Mouse (Mus musculus) thymus, postnatal 0 days (tissue): ENCODE measurements around the gene Gtf3c4. TPM values are rescaled to one million over a fixed set of nuclear protein-coding genes. Genes with fewer than 3 reads are reported as not detected.

Source experiments
- DNase-seq: peaks from one replicate; pipeline ENCODE4 v3.0.0-alpha.2; 2015; ENCODE audit warnings: low spot score
- polyA plus RNA-seq: library from polyadenylated mRNA; unstranded; fragments of >200 nt; fragmentation: Nextera tagmentation; extraction: Ambion mirVana; gene quantifications from 2 replicates; pipeline ENCODE4 v1.2.1, GENCODE M21; 2015

Gtf3c4 gene
- polyA plus RNA-seq, 1 experiment from 2014 or later: 7.8 TPM

- DNase-seq: no peak
Observed at GRCm38 (mm10) chr2:28803406-28803805, 36.8 kb downstream of the Gtf3c4 start.

- no peak for DNase-seq
Observed at GRCm38 (mm10) chr2:28799575-28799974, 40.6 kb downstream of the Gtf3c4 start.

GRCm38 (mm10) chr2:28798390-28798789, 41.8 kb downstream of the Gtf3c4 start:
- DNase-seq: no peak

GRCm38 (mm10) chr2:28797490-28798106, 42.6 kb downstream of the Gtf3c4 start:
- no peak for DNase-seq

- DNase-seq: no peak
Observed at GRCm38 (mm10) chr2:28796298-28796697, 43.9 kb downstream of the Gtf3c4 start.

- no peak for DNase-seq
Observed at GRCm38 (mm10) chr2:28794623-28795022, 45.5 kb downstream of the Gtf3c4 start.

GRCm38 (mm10) chr2:28792931-28793610, 47.1 kb downstream of the Gtf3c4 start:
- DNase-seq: no peak

GRCm38 (mm10) chr2:28787067-28787619, 53.0 kb downstream of the Gtf3c4 start:
- no peak for DNase-seq

GRCm38 (mm10) chr2:28786355-28787066, 53.6 kb downstream of the Gtf3c4 start:
- no peak for DNase-seq

- DNase-seq: no peak
Observed at GRCm38 (mm10) chr2:28781310-28781709, 58.9 kb downstream of the Gtf3c4 start.

- DNase-seq: no peak
Observed at GRCm38 (mm10) chr2:28780001-28780782, 60.0 kb downstream of the Gtf3c4 start.

- DNase-seq: no peak
Observed at GRCm38 (mm10) chr2:28776728-28777127, 63.4 kb downstream of the Gtf3c4 start.

GRCm38 (mm10) chr2:28774073-28774472, 66.1 kb downstream of the Gtf3c4 start:
- DNase-seq: no peak

Other genes starting within 250 kb of the Gtf3c4 start
- 1.1 and 1.8 TPM in 2 replicates for gene Gfi1b, start 218.4 kb downstream of the Gtf3c4 start, polyA plus RNA-seq
- gene Tsc1, start 199.1 kb downstream of the Gtf3c4 start, polyA plus RNA-seq: 8.0 and 10.8 TPM in 2 replicates
- 1.9 and 3.2 TPM in 2 replicates for gene Spaca9, start 140.6 kb downstream of the Gtf3c4 start, polyA plus RNA-seq
- 0.90 and 1.0 TPM in 2 replicates for gene Ak8, start 140.2 kb downstream of the Gtf3c4 start, polyA plus RNA-seq
- gene Ddx31, start within 50 bp of the Gtf3c4 start, polyA plus RNA-seq: 15.7 and 17.5 TPM in 2 replicates
- not detected in 2 replicates for gene Barhl1, start 76.3 kb upstream of the Gtf3c4 start, polyA plus RNA-seq
- 0.27 and 0.40 TPM in 2 replicates for gene Cfap77, start 214.7 kb upstream of the Gtf3c4 start, polyA plus RNA-seq
- gene Ttf1, start 219.9 kb upstream of the Gtf3c4 start, polyA plus RNA-seq: 10.4 and 11.4 TPM in 2 replicates